Mouse (Mus musculus) cerebellum, adult 8-10 months (tissue): Measurements from ENCODE around the gene Usp36.
A peak's percentile ranks its signal among the peaks of the same experiment; 100 is the strongest.

ENCODE experiments used
- DNase-seq: peaks from one replicate; pipeline ENCODE4 v3.0.0; 2022

Usp36 gene

GRCm38 (mm10) chr11:118219066-118219465, 71.0 kb downstream of the Usp36 start:
- DNase-seq, result no peak

- DNase-seq, result no peak
These were observed 73.6 kb downstream of the Usp36 start for GRCm38 (mm10) chr11:118216468-118216867.

GRCm38 (mm10) chr11:118215928-118216458, 74.1 kb downstream of the Usp36 start:
- DNase-seq, result no peak

GRCm38 (mm10) chr11:118212636-118213112, 77.4 kb downstream of the Usp36 start:
- no peak for DNase-seq

GRCm38 (mm10) chr11:118211749-118212635, 78.1 kb downstream of the Usp36 start:
- DNase-seq, result peak; percentile 63

- DNase-seq, result no peak
These were observed 79.1 kb downstream of the Usp36 start for GRCm38 (mm10) chr11:118210962-118211361.

- DNase-seq, result peak; percentile 73
These were observed 79.9 kb downstream of the Usp36 start for GRCm38 (mm10) chr11:118210116-118210515.
